Mouse (Mus musculus) mouse embryonic stem cell (cell line): ENCODE measurements around the gene Ctsl.

Experiments
- in situ Hi-C, 2 experiments: fragments of 300-500 bp; cut with MboI; formaldehyde crosslinking; loops; 1 replicate in 1 of 2; 3 replicates in 1 of 2; pipeline ENCODE4 v1.14.3; 2019 to 2020; ENCODE audit warnings: low sequenced_read_pairs in 2 of 2, low pct_unique_long_range_greater_than_20kb in 1 of 2, mixed read lengths in 1 of 2; ENCODE audit not compliant: unreplicated experiment in 1 of 2

Gene Ctsl

DNA sequence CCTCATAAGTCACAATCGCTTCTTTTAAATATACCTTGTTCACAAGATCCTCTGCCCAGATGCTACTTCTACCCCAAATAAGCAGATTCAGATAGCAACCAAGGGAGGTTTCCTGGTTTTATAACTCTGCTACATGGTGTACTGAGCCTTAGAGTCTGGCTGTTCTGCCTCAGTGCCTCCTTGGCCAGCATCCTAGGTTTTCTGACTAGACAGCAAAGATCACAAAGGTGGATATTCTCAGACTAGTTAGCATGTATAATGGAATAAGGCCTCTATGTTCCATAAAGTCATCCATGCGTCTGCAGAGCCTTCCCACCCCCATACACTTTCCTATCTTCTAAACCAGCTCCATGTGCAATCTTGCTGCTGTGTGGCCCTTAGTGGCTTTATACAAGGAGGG, 9.6 kb upstream of the Ctsl start:
- in situ Hi-C loops, result no loop called here

DNA sequence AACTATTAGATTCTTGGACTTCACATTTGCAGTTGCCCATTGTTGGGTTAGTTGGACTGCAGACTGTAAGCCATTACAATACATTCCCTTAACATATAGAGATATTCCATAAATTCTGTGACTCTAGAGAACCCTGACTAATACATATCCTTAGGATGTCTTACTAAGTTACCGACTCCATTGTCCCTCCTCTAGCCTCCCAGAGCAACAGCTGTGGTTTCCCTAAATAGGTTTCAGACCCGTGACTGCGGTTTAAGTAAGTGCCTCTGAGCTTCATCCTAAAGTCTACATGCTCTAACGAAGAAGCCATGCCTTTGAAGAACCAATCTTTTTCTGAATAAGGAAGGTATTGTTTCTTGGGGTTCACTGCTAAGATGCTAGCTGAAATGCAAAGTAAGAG, 7.9 kb upstream of the Ctsl start:
- in situ Hi-C loops, result no loop called here

DNA sequence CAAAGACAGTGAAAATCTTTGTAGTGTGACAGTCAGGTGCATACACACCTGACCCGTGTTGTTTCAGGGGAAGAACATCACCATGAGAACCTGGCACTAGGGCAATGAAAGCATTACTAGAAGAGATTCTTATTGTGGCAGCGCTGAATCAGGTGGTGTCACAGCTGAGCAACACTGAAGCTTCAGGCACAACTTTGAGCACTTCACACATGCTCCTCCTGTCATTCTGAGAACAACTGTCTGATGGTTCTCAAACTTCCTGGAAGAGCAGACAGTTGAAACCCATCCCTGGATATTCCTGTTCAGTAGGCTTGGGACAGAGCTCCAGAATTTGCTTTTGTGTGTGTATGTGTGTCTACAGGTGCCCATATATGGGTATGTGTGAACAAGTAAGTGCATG, 5.8 kb upstream of the Ctsl start:
- in situ Hi-C loops, result no loop called here

DNA sequence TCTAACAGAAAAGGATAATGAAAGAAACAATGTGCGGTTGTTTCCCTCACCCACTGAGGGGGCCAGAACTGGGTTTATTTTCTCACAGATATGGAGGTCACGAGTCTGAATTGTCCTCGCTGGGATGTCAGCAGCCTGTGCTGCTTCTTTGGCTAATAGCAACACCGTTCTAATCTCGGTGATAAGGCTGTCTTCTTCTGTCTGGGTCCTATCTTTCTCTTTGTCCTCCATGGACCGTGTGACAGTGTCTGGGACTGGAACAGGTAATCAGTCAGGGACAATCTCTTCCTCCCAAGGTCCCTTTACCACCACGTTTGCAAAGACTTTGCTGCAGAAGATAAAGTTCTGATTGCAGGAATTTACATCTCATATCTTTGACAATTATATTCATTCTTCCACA, 4.5 kb upstream of the Ctsl start:
- in situ Hi-C loops, result no loop called here

DNA sequence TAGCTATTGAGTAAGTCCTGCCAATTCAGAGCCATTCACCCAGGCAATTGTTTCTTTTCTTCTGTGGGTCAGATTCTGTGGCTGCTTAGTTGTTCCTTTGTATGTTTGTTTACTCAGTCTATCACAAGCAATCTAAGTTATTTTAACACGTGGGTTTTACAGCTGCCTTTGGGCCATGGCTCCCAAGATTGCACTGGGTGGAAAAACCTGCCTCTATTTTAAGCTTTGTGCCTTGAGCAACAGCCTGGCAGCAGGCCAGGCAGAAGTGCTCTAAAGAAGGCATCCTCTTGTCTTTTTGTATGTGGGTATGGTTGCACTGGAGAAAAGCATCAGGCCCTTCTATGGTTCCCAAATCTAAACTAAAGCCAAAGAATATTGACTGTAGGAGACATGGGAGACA, 3.0 kb upstream of the Ctsl start:
- in situ Hi-C loops, result no loop called here

DNA sequence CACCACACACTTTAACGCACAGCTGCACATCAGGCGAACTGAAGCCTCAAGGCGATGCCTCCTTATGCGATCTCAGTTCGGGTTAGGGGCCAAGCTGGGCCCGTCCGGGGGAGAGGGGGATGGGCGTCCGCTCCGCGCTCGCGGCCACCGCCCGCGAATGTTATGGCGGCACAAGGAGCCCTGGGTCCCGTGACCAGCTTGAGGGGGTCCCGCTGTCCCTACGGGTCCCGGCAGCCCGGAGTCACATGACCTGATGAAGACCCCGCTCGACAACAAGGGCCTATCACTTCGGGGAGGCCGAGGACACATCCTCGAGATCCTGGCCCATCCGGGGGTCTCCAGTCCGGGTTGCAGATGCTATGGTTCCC, 901 bp downstream of the Ctsl start:
- in situ Hi-C loops, result no loop called here

DNA sequence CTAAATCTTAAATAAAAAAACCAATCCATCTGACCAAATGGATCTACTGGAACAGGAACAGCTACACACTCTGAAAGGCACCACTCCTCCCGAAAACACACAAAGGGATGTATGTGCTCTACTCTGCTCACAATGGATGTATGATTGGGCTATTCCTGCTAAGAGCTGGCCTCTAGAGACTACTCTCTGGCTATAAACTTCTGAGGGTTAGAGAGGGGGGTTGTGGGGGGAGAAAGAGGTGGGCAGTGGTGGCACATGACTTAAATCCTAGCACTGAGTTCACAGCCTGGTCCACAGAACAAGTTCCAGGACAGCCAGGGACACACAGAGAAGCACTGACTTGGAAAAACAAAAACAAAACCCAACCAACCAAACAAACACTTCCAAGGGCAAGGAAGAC, 2.1 kb downstream of the Ctsl start:
- in situ Hi-C loops, result no loop called here

DNA sequence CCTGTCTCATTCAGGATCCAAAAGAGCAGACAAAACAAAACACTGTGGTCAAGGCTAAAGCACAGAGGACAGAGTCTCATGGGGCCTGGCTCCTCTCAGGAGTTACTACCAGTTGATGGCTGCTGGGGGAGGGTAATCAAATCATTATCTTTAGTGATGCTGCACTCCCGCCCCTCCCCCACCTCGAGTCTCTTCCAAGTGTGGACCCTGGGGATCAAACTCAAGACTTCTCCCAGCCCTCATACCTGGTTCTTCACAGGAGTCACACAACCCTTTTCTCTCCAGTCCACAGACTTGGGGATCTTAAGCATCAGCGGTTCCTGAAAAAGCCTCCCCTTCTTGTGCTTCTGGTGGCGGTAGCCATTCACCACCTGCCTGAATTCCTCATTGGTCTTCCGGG, 3.1 kb downstream of the Ctsl start:
- in situ Hi-C loops, result no loop called here

DNA sequence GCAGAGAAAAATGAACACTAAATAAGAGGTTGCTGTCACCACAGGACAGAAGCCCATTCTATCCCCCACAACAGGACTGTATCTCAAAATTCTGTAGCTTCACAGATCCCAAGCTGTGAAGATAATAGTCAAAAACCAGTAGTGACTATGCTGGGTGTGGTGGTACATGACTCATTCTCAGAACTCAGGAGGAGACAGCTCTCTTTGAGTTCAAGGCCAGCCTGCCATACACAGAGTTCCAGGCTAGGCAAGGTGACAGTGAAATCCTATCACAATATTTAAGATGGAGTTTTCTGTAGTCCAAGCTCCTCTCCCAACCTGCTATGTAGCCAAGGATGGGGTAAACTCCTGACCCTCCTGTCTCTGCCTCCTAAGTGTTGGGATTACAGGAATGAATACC, 5.4 kb downstream of the Ctsl start:
- in situ Hi-C loops, result no loop called here

DNA sequence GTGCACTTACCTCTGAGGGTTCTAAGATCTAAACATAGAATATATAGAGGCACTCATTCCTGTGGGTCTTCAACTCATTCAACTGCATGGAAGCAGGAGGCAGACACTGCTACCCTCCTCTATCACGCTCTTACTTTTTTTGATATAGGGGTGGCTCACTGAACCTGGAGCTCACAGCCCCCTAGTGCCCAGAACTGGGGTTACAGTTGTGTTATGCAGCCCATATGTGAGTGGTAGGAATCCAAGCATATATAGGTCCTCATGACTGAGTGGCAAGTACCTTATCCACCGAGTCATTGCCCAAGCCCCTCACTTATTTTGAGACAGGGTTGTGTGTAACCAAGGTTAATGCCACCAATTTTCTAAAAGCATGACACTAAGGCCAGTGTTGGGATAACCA, 6.4 kb downstream of the Ctsl start:
- in situ Hi-C loops, result no loop called here

DNA sequence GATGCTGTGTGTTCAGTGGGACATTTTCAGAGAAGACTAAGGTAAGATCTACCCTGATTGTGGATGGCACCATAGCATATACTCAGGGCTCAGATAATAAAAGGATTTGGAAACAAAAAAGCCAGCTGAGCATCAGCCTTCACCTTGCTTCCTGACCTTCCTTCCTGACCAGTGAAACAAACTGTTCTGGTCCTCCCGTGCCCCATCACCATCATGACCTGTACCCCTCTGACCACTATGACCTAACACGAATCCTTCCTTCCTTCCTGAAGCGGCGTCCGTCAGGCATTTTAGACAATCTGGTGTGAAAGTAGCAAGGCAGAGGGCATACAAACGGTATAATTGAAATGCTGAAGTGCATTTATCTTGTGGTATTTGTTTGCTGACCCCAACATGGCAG, 8.6 kb downstream of the Ctsl start:
- in situ Hi-C loops, result no loop called here

DNA sequence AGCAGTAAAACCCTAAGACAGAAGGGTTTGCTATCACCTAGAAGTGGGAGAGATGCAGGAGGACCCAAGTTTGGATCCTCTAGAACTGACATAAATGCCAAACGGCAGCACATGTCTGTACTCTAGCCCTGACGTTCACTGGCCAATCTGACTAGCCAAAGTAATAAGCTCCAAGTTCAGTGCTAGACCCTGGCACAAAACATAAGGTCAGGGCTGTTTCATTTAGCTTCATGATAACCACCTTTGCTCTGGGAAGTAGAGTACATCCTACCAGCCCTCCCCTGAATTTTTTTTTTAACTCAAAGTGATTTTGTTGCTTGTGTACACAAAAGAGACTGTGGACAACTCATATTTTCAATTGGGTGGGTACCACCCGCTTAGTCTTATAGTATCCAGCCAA, 9.7 kb downstream of the Ctsl start:
- in situ Hi-C loops, result no loop called here

DNA sequence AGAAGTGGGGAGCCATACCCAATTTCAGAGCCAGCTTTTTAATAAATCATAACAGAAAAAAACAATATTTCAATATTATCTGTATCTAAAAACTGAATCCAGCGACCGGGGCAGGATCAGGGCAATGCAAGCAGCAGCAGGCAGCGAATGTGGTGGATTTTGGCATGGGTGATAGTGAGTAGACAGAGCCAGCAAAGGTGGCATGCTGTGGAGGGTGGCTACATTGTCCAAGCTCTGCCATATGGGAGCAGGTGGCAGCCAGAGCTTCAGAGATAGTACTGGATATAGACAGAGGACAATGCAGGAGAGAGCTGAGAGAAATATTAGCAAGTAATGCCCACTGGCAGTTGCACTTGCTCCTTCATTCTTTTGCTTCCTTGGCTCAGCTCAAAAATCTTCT, 11.0 kb downstream of the Ctsl start:
- in situ Hi-C loops, result no loop called here

DNA sequence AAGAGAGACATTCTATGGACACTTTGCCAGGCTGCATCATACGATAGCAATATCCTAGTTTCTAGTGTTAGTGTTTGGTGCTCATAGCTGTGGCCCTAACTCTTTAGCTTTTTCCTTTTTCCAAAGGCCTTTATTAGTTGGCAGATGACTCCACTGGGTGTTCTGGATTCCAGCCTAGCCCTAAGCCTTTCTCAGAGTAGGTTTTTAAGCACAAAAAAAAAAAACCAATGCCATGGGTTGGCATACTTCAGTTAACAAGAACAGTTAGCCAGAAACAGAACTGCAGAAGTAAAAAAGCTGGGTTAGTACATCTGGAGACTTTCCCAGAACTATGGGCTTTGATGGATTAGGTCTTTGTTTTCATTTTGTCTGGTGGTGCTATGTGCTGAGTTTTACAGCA, 12.2 kb downstream of the Ctsl start:
- in situ Hi-C loops, result no loop called here

DNA sequence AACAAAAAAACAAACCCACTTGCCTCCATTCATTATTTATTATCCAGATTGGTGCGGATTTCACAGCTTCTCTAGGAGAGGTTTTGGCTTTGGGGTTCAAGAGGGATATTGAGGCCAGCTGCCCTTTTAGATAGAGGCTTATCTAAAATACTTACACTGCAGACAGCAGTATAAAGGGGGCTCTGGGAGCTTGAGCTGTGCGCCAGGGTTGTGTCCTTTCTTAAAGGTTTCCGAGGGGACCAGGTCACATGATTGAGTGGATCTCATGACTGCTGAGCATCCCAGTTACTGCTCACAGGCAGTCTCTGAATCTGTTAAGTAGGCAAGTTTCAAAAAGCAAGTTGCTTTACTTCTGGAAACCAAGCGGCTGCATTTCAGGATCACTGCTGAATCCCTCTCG, 13.3 kb downstream of the Ctsl start:
- in situ Hi-C loops, result no loop called here

DNA sequence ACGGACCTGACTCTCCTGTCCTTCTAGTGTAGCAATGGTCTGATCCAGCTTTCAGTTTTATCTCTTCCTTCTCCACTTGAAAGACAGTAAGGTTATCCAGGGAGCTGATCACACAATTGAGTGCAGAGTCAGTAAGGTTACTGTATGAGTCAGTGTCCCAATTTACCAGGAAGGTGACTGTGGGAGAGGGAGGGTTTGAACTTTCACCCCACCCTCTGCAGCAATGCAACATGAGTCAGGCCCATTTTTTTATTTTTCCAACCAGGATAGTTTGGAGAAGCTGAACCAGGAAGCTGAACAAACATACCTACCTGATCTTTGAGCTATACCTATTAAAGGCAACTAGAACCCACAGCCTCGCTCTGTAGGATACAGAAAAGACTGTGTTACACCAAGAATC, 21.2 kb downstream of the Ctsl start:
- in situ Hi-C loops, result no loop called here

DNA sequence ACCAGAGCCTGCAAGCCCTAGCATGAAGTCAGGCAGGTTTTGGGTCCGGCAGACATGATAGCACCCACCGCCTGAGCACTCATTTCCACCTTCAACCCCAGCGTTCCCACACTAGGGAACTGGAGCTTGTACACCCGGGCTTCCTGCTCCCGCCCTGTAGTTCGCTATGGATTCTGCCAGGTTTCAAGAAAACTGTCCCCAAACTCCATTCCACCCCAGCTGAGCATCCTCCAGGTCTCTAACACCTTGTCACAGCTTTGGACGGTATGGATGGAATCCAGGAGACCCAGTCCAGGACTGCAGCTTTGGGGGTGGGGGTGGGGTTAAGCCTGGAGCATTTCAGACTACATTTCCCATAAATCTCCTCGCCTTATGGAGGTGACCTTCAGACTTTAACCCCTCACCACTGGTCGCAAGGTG, 26.6 kb downstream of the Ctsl start:
- in situ Hi-C loops, result no loop called here

DNA sequence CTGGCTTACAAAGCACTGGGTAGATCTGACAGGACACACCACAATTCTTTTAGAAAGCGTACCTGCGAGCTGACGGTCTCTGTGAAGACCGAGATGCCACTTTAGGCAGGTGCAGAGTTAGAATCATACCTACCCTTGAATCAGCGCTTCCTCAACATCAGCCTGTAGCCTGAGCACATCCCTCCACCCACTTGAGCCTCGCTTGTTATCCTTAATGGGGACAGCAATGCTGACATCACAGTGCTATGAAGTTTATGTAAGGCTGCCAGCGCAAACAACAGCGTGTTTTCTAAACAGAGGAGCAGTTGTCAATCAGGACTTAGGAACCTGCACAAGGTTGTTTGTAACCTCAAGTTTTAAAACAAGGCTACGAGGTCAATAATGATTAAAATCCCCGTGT, 27.1 kb downstream of the Ctsl start:
- in situ Hi-C loops, result no loop called here

DNA sequence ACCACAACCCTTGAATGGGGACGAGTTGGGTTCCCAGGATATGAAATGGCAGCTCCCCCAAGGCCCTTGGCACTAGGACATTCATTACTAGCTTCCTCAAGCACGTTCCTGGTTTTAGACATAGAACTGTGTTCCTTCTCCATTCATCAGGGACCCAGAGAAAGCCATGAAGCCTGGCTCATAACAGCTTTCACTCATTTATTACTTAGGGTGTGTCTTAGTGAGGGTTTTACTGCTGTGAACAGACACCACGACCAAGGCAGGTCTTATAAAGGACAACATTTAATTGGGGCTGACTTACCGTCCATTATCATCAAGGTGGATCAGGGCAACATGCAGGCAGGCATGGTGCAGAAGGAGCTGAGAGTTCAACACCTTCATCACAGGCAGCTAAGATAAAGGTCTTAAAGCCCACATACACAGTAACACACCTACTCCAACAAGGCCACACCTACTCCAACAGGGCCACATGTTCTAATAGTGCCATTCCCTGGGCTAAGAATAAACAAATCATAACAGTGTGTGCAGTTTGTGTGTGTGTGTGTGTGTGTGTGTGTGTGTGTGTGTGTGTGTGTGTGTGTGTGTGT, 35.1 kb downstream of the Ctsl start:
- in situ Hi-C loops, result no loop called here

DNA sequence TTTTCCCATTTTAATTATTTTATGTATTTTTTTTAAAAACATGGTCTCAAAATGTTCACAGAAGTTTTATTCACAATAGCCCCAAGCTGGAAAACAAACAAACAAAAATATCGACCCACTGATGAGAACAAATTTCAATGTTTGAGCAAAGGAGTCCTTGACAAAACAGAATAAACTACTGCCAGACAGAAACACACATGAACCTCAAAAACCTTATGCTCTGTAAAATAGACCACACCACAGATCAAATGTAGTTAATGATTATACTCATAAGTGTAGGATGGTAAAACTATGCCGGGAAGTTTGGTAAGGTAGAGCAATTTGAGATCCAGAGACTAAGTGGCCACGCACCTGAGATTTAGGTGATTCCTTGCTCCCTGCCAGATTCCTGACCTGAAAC, 37.6 kb downstream of the Ctsl start:
- in situ Hi-C loops, result no loop called here

DNA sequence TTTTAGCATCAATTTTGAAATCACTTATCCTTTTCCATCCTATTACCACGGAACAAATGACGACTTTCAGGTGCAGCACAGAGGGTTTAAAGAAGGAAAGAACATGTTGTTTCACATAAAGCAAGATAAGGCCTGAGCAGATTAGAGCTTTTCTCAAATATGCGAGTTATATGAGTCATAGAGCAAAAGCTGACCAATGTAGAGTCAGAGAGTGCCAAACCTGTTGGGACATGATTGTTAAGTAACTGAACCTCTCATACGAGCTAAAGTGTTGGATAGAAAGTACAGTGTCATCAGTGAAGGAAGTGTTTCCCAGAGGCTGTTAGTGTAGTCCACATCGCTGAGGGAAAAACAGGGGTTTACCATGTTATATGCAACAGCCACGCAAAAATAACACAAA, 38.4 kb downstream of the Ctsl start:
- in situ Hi-C loops, result no loop called here
